Mouse (Mus musculus) urinary bladder, postnatal 36 days (tissue): ENCODE data around the gene Ttll5.

ENCODE experiments used
- DNase-seq, 2 experiments: peaks; one replicate each; pipeline ENCODE4 v3.0.0; 2022; ENCODE audit warnings: low spot score in 2 of 2, mixed read lengths in 1 of 2

Gene Ttll5

DNA sequence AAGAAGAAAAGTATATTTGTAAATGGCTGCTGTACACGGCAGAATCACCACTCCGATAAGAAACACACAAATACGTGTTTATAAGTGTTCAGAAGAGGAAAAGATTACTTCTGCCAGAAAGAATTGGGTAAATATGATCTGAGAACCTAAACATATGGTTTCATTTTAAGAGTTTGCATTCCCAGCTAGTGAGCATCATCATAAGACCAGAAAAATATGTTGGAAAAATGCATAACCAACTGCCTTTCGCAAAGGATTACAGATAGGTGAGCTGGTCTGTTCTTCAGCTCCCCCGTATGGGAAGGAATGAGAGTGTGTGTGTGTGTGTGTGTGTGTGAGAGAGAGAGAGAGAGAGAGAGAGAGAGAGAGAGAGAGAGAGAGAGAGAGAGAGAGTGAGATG, 186.2 kb downstream of the Ttll5 start:
- no peak for DNase-seq

DNA sequence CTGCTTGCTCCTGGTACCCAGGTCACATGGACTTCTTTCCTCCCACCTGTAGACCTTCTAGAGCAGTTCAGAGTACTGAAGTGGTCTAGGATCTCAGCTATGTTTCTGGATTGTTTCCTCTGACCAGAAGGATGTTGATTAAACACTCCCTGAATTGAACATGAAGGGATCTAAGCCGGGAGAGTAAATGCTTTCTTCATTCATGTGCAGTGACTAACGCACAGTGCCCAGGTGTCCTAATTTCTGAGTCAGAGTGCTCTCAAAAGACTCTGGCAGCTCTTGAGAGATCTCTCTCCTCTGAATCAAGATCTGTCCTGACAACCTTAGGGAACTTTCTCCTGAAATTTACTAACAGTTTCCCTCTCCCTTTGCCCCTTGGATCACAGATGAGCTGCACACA, 187.7 kb downstream of the Ttll5 start:
- DNase-seq = no peak

DNA sequence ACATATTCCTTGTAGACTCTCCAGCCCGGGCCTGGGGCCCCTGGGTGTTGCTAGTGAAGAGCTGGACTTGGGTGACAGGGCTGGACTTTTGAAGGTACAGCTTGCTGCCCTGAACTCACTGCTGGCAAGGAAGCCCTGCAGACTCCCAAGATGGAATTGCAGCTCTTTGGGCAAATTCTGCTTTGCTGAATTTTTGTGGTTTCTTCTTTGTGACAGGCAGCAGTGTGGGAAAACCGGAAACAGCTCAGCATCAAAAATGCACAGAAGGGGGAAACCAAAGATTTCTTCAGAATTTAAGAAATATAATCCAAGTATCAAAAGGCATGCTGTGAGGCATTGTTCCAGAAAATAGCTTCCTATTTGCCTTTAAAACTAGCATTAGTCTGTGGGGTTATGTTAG, 189.7 kb downstream of the Ttll5 start:
- no peak for DNase-seq

DNA sequence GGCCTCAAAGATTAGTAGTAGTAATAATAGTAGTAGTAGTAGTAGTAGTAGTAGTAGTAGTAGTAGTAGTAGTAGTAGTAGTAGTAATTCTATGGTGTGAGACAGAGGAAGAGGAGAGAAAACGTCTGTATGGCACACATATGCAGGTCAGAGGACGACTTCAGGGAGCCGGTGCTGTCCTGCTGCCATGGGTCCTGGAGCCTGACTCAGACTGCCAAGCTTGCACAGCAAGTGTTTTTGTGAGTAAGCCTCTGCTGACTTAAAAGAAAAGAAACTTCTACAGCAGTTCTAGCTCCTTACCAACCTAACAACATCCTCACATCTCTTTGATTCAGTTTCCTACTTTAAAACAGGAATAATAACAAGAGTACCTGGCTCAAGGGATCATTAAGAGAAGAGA, 190.2 kb downstream of the Ttll5 start:
- DNase-seq = no peak

DNA sequence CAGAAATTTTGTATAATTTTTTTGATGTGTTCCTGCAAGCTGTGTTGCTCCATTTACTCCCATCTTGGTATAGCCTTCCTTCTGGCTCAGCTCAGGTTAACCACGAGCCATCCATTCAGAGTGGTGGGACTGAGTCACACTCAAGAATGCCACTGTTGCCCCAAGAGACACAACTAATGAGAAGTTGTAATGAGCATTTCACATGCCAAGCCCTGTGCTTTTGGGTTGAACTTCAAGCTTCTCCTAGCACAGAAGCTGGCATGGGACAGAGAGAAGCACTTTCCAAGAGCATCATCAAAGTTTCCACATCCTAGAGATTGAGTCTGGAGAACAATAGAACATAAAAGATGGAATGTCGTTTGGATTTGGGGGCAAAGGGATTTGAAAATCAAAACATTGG, 190.7 kb downstream of the Ttll5 start:
- no peak for DNase-seq

DNA sequence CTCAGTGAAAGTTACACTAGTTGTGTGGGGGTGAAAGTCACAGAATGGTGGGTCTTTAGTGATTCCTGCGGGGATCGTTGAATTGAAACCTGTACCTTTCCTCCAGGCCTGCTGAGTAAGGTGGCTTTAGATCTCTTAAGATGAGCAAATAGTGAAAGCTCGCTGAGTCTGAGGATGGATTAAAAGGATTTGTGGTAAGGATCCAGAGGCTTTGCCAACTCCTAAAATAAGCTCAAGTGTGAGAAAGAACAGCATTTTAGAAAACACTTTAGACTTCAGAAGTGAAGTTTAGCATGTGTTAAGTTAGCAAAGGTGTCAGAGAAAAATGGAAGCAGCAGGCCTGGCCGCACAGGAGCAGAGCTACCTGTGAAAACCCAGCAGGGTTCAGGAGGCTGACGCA, 192.9 kb downstream of the Ttll5 start:
- DNase-seq = no peak

DNA sequence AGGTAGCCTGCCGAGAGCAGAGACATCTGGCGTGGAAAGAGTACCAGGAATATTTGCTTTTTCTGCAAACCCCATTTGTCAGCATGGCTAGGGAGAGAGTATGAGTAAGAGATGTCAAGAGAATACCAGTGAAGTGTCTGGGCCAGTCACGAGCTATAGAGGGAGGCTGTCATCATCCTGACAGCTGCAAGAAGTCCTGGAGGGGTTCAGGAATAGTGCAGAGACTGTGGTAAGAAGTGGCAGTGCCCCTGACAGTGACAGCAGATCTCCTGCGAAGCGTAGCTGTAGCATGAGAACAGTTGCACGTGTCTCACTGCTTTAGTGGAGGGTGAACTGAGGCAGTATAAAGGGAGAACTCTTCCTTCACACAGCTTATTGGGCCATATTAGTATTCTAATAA, 197.1 kb downstream of the Ttll5 start:
- DNase-seq = no peak

DNA sequence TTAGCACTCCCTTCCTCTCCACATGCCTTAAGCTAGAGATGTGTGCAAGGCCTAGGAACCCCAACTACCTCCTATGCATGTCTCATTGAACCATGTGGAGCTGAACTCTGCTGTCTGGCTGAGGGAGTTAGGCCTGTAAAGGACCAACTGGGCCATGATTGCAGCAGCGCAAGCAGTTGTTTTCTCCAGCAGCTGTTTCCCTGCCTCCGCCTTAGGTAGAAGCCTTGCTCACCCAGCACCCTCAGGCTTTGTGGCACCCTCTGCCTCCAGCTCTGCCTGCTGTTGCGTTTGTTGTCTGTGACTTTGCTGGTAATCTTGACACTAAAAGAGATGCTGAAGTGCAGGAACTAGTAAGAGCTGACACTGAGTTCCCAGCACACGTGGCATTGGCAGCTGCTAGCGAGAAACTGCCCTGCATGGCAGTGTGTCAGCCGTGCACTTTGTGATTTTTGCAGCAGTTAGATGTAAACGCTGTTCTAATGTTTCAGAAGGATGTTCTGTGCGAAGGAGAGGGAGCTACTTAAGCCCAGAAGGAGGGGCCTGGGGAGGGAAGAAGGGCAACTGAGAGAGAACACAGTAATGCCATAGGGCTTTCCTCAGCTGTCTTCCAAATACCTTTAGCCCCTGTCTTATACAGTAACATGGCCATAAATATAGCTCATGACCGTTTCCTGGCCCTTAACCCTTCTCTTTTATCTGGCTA, 198.0 kb downstream of the Ttll5 start:
- DNase-seq = no peak

DNA sequence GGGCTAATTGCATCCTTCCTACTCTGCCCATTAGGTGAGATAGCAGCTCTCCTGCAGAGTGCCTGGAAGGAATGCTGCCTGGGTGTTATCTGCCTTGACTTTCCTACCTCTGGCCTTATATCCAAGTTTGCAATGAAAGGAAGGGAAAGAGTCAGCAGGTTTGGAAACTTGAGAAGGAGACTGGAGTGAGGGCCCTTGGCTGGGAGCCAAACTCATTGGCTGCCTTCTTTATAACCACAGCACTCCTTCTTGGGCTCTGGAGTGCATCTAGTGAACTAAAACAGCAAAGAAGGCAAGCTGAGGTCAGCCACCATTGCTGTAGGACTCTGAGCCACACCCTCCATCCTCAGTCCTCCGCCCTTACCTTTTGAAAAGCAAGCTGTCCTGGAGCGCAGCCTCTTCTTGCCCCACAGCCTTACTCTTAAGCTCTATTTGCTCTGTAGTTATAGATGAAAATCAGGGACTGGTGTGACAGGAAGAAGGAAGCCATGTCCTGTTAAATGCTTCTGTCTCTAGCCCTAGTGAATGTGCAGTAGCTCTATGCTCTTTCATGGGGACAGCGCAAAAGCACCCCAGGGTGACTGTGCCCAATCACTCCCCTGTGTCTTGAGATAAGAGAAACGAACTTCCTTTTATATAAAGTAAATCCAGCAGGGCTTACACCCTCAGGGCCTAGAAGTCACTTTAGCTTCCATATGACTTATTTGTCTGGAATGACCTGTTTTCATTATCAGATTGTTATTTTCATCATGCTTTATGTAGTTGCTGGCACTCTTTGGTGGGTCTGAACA, 198.8 kb downstream of the Ttll5 start:
- no peak for DNase-seq

DNA sequence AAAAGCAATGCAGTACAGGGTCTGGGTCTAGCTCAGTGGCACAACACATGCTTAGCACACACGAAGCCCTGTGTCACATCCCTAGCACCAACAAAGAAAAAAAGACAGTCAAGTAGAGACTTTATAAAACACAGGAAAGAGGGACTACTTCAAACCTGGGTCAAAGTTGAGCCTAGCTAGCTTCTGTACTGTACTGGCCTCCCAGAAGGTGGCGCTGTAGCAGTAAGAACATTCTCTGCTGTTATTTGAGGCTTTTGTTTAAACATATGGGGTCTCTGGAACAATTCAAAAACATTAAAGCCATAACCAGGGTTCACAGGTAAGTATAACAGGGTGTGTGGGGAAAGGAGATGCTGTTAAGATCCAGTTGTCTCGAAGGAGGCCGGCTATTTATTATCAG, 200.0 kb downstream of the Ttll5 start:
- no peak for DNase-seq

DNA sequence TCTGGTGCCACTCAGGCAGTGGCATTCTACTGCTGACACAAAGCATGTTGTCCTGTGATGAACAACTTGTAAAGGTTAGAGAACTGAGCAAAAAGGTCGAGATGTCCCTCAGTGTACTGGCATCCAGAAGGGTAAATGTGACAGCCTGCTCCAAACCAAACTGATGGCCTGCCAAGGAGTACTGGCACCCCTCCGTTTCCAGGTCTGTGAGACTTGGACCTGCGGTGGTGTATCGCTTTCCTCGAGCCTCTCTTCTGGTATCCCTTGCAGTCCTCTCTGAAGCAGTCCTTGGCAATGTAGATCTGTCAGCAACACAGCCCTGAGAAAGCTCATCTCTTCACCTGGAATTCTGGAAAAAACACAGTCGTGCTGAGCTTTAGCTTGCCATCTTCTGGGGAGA, 201.0 kb downstream of the Ttll5 start:
- DNase-seq = no peak

DNA sequence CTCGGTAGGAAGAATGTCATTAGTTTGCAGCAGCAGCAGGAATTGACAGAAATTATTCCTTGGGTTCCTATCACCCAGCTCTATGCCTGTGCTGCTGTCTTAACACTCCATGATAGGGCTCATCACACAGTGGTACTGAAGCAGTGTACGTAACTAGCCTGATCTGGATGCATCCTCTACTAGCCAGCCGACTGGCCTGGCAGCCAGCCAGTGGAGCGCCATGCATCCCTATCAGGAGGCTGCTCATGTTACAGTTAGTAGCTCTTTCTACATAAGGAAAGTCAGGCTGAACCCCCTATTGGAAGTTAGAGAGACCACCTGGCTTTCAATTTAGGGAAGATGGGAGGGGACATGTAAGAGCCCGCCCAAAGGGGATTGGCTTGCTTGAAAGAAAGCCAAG, 202.5 kb downstream of the Ttll5 start:
- DNase-seq = no peak

DNA sequence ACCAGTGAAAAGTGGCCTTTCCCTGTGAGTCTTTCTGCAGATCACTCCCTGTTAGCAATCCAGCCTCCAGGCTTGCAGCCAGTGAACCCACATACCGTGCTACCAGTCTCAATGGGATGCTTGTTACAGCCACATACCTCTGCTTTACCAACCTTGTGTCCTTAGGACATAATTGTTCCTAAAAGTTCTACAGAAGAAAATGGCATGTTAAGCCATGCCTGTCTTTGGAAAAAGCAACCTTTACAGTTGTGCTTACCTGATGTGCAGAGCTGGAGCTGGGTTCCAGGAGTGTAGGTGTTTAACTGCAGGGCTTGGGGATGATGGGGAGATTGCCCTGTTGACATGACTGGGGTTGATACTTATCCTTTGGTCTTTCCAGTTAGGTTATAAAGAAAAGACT, 203.3 kb downstream of the Ttll5 start:
- no peak for DNase-seq

DNA sequence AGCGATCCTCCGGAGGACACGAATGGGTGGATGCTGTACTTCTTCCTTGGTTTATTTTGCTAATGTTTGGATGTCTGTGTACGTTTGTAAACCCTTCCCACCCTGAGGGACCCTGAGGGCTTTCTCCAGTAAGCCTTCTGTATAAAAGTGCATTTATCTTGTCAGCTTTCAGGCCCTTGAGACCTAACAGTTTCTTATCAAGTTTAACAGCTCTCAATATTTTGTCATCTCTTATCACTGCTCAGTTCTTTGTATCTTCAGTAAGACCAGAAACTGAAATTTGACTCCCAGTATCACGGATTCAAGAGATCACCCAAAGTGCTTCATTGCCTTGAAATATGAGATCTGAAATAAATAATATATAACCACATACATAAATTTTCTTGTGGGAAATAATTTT, 206.5 kb downstream of the Ttll5 start:
- no peak for DNase-seq

DNA sequence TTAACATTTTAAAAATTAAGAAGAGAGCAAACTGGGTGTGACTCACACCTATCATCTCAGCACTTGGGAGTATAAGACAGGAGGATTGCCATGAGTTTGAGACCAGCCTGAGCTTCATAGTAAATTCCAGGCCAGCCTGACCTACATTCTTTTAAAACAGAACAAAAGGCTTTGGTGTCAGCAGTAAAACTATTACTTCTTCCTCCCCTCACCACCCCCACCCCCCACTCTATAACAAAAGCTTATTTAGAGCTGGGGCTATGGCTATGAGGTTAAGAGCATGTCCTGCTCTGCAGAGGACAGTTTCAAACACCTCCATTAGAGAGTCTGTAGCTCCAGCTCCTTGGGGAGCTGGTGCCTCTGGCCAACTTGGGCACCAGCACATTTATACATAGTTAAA, 211.1 kb downstream of the Ttll5 start:
- no peak for DNase-seq

DNA sequence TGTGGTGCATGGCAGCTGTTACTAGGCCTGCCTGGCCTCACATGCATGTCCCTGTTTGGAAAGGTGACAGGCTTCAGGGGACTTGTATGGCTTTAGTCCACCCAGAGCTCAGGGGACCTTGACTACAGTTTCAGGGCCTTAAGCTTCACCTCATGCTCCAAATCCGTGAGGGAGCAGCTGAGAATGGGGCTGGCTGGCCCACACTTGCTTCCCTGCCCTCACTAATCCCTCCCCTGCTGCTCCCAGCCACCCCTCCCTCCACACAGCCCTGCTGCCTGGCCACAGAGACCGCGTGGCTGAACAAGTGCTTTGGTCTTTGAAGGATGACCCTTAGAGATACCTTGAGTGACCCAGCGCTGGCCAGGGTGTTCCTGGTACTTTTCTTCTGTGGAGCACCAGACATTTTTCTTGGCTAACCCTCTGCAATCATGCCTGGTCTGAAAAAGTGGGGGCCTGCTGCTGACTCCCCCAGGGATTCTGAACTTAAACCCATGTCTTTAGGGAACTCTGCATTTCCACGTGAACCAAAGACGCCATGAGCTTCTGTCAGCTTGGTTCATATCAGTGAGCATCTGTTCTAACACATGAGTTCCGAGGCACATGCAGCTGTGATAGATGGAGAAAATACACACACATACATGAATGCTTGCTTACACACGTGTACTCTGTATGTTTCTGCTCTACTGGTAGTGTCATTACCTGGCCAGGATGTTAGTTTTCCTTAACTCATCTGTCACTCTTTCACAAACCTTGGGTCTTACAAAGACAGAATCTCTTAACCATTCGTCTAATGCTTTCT, 212.1 kb downstream of the Ttll5 start:
- no peak for DNase-seq

DNA sequence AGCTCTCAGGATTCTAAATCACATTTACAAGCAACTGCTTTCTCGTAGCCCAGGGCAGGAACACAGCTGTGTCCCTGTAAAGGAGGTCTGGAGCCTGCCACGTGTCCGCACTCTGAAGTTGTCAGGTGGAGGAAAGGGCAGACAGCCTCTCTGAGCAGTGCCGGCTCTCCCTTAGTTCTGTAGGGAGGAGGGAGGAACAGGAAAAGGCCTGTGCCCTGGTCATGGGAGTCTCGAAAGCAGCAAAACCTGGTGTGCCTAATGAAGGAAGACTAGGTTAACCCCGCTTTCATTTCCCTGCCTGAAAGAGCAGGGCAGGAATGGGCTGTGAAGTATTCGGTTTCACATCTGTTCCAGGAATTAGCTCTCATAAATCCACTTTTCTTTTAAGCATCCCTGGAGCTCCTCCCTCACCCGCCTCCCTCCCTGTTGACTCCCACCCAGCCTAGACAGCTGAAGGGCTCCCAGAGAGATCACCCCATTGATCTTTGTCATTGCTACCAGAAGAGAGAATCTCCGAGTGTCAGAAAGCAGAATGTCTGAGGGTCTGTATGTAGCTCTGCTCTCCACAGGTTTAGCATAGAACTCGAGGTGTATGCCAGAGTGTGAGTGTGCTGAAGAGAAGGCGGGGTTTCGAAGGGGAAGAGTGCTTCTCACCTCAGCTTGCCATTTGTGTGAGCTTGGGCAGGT, 212.9 kb downstream of the Ttll5 start:
- no peak for DNase-seq

DNA sequence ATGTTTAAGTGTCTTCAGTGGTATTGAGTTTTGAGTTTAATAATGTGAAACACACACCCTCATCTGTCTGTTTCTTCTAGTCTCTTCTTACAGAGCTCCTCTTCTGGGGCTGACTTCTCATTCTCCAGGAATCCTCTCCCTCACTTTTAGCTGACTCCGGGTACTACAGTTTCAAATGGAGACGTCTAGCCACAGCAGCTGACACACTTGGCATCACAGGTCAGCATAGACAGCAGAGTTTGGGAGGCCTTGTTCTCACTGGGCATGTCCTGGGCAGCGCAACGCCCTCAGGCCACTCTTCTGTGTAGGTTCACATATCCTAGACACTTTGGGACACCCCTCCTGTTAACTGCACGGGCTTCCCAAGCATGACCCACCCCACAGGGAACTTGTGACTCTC, 214.6 kb downstream of the Ttll5 start:
- DNase-seq = no peak

DNA sequence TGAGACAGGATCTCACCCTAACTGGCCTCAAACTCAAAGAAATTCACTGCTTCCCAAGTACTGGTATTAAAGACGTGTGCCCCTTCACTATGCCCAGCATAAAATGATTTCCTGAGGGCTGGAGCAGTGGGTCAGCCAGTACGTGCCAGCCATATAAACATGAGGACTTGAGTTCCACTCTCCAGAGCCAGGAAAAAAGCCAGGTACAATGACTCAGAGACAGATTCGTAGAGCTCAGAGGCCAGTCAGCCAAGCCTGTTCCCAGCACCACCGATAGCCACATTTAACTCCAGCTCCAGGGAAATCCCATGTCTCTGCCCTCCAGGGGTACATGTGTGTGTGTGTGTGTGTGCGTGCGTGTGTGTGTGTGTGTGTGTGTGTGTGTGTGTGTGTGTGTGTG, 215.3 kb downstream of the Ttll5 start:
- DNase-seq = no peak

DNA sequence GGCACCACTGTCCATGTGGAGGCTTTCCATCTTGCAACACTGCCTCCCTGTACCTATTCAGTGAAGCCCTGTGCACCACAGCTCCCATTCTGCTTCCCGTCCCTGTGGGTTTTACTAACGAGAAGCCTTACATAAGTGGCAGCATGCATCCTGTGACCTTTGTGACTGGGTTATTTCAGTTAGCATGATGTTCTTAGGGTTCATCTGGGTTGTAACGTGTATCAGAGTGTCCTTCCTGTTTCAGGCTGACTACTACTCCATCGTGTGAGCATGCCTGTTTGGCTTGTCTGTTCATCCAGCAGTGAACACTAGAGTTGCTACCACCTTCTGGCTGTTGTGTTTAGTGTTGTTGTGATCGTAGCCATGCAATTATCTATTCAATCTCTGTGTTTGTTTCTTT, 221.7 kb downstream of the Ttll5 start:
- no peak for DNase-seq

DNA sequence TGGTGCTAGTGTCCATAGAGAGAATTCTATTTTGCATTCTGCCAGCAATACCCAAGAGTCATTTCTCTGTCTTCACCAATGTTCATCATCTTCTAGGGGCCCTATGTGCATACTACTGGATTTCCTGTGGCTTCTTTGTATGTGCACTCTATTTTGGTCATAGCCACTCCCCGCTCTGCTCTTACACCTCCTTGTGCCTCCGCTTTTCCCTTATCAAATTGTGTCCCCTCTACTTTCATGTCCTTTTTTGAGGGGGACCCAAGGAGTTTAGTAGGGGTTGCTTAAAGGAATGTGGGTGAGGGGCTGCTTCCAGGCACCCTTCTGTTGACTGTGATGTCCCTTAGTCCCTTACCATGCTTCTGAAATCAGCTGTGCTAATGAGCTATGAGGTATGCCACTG, 222.3 kb downstream of the Ttll5 start:
- no peak for DNase-seq

DNA sequence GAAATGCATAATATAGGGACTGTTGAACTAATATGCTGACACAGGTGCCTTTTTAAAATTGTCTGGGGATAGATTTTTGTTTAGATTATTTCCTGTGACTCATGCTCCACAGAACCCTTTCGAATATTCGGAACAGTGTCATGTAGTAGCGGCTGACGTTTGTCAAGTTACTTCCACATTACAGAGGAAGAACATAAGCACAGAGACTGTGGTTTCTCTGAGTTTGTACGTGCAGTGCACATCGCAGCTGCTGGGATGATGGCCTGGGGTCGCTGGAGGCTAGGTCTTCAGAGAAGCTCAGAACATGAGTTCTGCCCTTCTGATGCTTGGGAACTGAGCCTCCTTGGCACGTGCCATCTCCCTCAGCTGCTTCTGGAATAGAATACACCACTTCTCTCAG, 222.9 kb downstream of the Ttll5 start:
- DNase-seq = no peak
